Mouse (Mus musculus) ES-E14 (cell line): Measurements from ENCODE around the gene Ppp2r5b. TPM values are rescaled to one million over a fixed set of nuclear protein-coding genes. Genes with fewer than 3 reads are reported as not detected.
A peak's percentile ranks its signal among the peaks of the same experiment; 100 is the strongest.

Experiments used
- DNase-seq: peaks from one replicate; pipeline ENCODE4 v3.0.0-alpha.2; 2013; ENCODE audit warnings: low read depth, low spot score
- H3K27ac ChIP-seq: 2 replicates; pipeline ENCODE4 v1.5.1; 2012; ENCODE audit warnings: low read depth, mild to moderate bottlenecking, low read length, moderate library complexity, mixed read lengths; ENCODE audit not compliant: poor library complexity, insufficient read depth, severe bottlenecking
- H3K36me3 ChIP-seq: 2 replicates; pipeline ENCODE4 v1.6.1; 2012; ENCODE audit warnings: mild to moderate bottlenecking, low read length, moderate library complexity, mixed read lengths; ENCODE audit not compliant: control insufficient read depth, poor library complexity, insufficient read depth, severe bottlenecking
- H3K4me1 ChIP-seq, 2 experiments: fragments of 150-350 bp in 1 of 2; sonication (generic) in 1 of 2; 2 replicates each; pipeline ENCODE4 v1.6.1; 2012; ENCODE audit warnings: low read length in 2 of 2, mild to moderate bottlenecking in 1 of 2, mixed read lengths in 1 of 2; ENCODE audit not compliant: control insufficient read depth in 2 of 2, insufficient read depth in 2 of 2, poor library complexity in 1 of 2
- H3K4me3 ChIP-seq, 2 experiments: fragments of 150-350 bp in 1 of 2; sonication (generic) in 1 of 2; 2 replicates each; pipeline ENCODE4 v1.5.1; 2012; ENCODE audit warnings: low read length in 2 of 2, low read depth in 1 of 2, mild to moderate bottlenecking in 1 of 2, mixed read lengths in 1 of 2; ENCODE audit not compliant: insufficient read depth in 1 of 2, poor library complexity in 1 of 2, severe bottlenecking in 1 of 2
- H3K9ac ChIP-seq: 2 replicates; pipeline ENCODE4 v1.6.1; 2012; ENCODE audit warnings: low read depth, mild to moderate bottlenecking, low read length, mixed read lengths; ENCODE audit not compliant: poor library complexity, insufficient read depth, severe bottlenecking
- H3K9me3 ChIP-seq: fragments of 150-350 bp; sonication (generic); 2 replicates; pipeline ENCODE4 v1.6.1; 2012; ENCODE audit warnings: low read depth, mild to moderate bottlenecking, low read length; ENCODE audit not compliant: control insufficient read depth, insufficient read depth
- CHD2 ChIP-seq: IDR thresholded peaks from 2 replicates; pipeline ENCODE4 v1.6.1; 2014; ENCODE audit warnings: mild to moderate bottlenecking, low read depth, low read length, inconsistent platforms
- HCFC1 ChIP-seq: IDR thresholded peaks from 2 replicates; pipeline ENCODE4 v1.6.1; 2012; ENCODE audit warnings: low read length, inconsistent platforms, borderline replicate concordance; ENCODE audit not compliant: insufficient read depth
- MAFK ChIP-seq: IDR thresholded peaks from 2 replicates; pipeline ENCODE4 v1.6.1; 2014; ENCODE audit warnings: mild to moderate bottlenecking, low read depth, low read length, inconsistent platforms; ENCODE audit not compliant: insufficient read depth
- ZC3H11A ChIP-seq: IDR thresholded peaks from 2 replicates; pipeline ENCODE4 v1.6.1; 2012; ENCODE audit warnings: low read depth, mild to moderate bottlenecking, inconsistent platforms, low read length, borderline replicate concordance
- ZNF384 ChIP-seq: IDR thresholded peaks from 2 replicates; pipeline ENCODE4 v1.6.1; 2012; ENCODE audit warnings: low read depth, low read length, inconsistent platforms
- in situ Hi-C, 2 experiments: fragments of 600-800 bp; cut with MboI; formaldehyde crosslinking; loops; one replicate each; pipeline ENCODE4 v1.15.1; 2025; ENCODE audit warnings: low sequenced_read_pairs in 2 of 2, inconsistent platforms in 1 of 2; ENCODE audit not compliant: unreplicated experiment in 2 of 2
- total RNA-seq: library from RNA; depleted of rRNA; stranded (reverse); fragments of 300-350 nt; gene quantifications from 2 replicates; pipeline ENCODE4 v1.2.3, GENCODE M21; 2012

Ppp2r5b gene
- total RNA-seq, 1 experiment: 22.8 TPM

DNA sequence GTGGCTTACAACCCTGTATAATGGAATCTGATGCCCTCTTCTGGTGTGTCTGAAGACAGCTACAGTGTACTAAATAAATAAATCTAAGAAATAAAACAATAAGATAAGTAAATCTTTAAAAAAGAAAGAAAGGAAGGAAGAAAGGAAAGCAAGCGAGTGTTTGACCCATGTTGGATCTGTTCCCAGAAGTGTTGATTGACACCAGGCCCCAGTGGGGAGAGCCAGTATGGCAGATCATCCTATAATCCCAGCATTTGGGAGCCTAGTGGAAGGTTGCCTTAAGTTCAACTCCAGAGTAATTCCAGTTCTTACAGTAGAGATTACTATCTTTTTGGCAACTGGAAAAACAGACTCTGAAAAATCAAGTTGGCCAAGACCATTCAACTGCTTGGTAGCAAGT, 10.1 kb upstream of the Ppp2r5b start:
- H3K27ac ChIP-seq: no peak overlapping the region
- DNase-seq: no peak
- no peak for TF ChIP-seq ZNF384
- TF ChIP-seq CHD2: no peak
- TF ChIP-seq MAFK: no peak
- H3K4me3 ChIP-seq: no peak overlapping the region
- H3K4me1 ChIP-seq: peaks cover 0 to 8% of the 10 kb centered on the region in 2 experiments; a peak in 3 of 4 replicates
- no peak overlapping the region for H3K9ac ChIP-seq
- peaks cover 50% of the 10 kb centered on the region for H3K36me3 ChIP-seq
- H3K9me3 ChIP-seq: no peaks in the 10 kb centered on the region
- in situ Hi-C loops: no loop called here

DNA sequence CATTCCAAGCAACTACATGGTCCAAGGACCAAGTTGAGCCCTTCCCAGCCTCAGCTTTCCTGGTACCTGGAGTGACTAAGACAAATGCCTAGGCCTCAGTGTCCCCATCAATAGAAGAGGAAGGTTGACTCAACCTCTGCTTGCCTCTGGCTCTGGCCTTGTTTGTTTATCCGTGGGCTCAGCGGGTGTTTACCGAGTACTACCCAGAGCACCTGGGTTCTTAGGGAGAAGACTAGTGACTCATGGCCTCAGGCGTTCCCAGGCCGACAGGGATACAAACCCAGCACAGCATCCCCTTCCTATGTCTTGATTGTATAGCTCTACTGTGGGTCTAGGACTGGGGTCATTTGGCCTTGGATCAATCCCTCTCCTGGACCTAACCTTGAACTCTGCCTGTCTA, 7.6 kb upstream of the Ppp2r5b start:
- Histone ChIP-seq H3K9ac (no peak overlapping the region; the same call in 1 of the 2 replicates), H3K4me3 (no peak overlapping the region), H3K4me1 (peaks cover 7 to 22% of the 10 kb centered on the region in 2 experiments; a peak in 3 of 4 replicates), H3K36me3 (peaks cover 33% of the 10 kb centered on the region), H3K27ac (no peak overlapping the region), H3K9me3 (no peaks in the 10 kb centered on the region)
- TF ChIP-seq ZNF384: no peak
- no peak for TF ChIP-seq HCFC1
- TF ChIP-seq CHD2: no peak
- no peak for TF ChIP-seq ZC3H11A
- no peak for TF ChIP-seq MAFK
- DNase-seq: no peak
- in situ Hi-C loops: no loop called here

DNA sequence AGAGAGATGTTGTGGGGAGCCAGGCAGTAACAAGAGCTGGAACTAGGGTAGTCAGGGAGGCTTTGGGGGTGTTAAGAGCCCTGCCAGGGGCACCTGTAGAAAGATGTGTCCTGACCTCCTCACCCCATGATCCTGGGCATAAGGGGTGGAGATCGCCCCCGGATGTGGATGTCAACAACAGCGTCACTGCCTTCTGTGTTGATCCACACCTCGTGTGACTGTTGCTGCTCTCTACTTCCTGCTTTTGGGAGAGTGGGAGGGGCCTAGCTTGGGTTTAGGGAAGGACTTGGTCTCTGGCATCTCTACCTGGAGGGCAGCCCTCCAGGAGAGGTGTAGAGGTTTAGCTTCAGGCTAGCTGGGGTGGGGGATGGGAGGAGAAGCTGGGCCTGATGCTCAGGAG, 6.6 kb upstream of the Ppp2r5b start:
- TF ChIP-seq HCFC1: no peak
- in situ Hi-C loops: no loop called here
- peaks cover 7 to 20% of the 10 kb centered on the region in 2 experiments; a peak in 3 of 4 replicates for H3K4me1 ChIP-seq
- peak overlapping the region; percentile 93 for H3K9ac ChIP-seq
- H3K27ac ChIP-seq: peak overlapping the region; percentile 73
- H3K36me3 ChIP-seq: peaks cover 25% of the 10 kb centered on the region
- H3K4me3 ChIP-seq: peak overlapping the region; percentile 93 to 96
- H3K9me3 ChIP-seq: no peaks in the 10 kb centered on the region
- peak; percentile 77 for DNase-seq

DNA sequence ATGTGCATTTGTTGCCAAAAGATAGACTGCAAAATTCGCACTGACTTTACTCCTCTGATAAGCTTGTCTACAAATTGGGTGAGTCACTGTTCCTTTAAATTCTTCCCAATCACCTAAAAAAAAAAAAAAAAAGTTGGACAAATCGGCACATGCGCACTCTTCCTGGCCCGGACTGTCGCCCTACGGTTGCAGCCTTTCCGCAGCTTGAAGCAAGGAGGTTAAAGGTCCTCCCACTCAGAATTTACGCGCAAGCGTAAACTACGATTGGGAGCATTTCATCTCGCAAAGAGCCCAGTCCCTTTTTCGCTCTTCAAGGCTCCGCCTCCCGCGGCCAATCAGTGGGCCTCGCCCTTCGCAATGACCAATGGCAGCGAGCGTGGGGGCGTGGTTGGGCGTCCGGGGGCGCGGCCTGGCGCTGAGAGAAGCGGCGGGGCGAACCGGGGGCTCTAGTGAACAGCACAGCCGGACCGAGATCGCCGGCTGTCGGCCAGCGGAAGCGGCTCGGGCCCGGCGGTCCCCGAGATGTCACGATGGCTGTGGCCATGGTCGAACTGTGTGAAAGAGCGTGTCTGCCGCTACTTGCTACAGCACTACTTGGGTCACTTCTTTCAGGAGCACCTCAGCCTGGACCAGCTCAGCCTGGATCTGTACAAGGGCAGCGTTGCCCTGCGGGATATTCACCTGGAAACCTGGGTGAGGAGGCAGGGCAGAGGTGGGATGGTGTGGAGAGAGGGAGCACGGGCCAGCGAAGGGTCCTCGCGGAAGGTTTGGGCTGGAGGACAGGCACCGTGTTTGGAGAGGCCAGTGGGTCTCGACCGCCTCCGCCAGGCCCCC, 5.8 kb upstream of the Ppp2r5b start, which contains the start of gene Atg2a:
Atg2a (plus strand) TSS at position 395 of the 834 bp plus-strand sequence.
- peak within 1 kb of the TSS; percentile 90 for H3K27ac ChIP-seq
- peak within 1 kb of the TSS; percentile 93 for H3K9ac ChIP-seq
- H3K4me3 ChIP-seq: peak within 1 kb of the TSS; percentile 93 to 96
- in situ Hi-C loops: no loop called here
- H3K4me1 ChIP-seq: peaks cover 9 to 20% of the 10 kb centered on the region in 2 experiments; a peak in 3 of 4 replicates
- peaks cover 19% of the 10 kb centered on the region for H3K36me3 ChIP-seq
- H3K9me3 ChIP-seq: no peaks in the 10 kb centered on the region
- peak; percentile 98 for DNase-seq
- TF ChIP-seq CHD2: no peak
- TF ChIP-seq ZC3H11A: no peak
- TF ChIP-seq HCFC1: peak; percentile 67
- peak; percentile 68; the same call in 1 of the 2 replicates for TF ChIP-seq MAFK
- TF ChIP-seq ZNF384: peak; percentile 100
